Mouse (Mus musculus): ENCODE data around the gene Ngef. TPM values are rescaled to one million over a fixed set of nuclear protein-coding genes. Genes with fewer than 3 reads are reported as not detected.

Gene Ngef
- total RNA-seq (2021), result 100 to 1,000 TPM; 198 to 200 TPM

DNA sequence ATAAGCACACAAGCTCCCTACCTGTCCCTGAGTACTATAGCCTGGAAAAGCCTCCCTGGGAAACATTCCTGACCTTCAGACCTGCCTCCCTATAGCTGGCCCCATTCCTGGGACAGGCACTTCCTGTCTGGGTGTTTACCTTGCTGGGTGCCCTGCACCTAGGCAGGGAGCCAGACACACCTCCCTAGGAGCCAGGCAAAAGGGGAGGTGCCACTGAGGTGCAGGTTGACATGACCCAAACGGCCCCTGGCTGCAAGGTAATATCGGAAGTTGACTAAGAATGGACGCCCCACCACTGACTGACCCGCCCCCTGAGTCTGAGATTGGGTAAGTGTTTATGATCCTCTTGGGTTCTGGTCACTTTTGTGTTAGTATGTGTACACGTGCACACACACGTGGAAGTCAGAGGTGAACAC lies at the start of gene Ngef:
Gene Ngef (minus strand): TSS at position 71 of the 416 bp plus-strand sequence.
- intact Hi-C loops (cut with DNase I), result no loop called here

DNA sequence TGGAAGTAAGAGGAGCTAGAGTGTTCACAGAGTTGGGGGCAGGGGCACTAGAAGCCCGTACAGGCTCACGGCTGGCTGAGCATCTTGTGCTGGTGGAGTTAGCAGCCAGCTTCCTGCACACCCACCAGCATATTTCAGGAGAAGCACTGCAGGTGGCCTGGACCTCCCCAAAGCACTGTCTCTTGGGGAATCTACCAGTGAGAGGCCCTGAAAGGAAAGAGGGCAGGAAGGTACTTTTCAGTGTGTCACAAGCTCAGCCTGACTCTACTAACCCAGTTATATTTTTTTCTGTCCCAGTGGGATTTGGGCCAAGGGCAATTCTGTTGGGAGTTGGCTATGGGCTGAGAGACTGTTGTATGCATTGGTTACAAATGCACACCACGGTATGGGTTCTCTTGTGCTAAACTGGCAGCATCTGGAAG lies 48.2 kb upstream of the Ngef start:
- intact Hi-C loops (cut with DNase I), result no loop called here
- DNase-seq (ENCODE audit: extremely low spot score in 1 of 2, low spot score in 2 of 2), result peak in 1 of 2 experiments; percentile 45

More for the DNA sequence above, at the start of gene Ngef:
- no peak for DNase-seq (ENCODE audit: extremely low spot score in 1 of 2, low spot score in 2 of 2)

DNA sequence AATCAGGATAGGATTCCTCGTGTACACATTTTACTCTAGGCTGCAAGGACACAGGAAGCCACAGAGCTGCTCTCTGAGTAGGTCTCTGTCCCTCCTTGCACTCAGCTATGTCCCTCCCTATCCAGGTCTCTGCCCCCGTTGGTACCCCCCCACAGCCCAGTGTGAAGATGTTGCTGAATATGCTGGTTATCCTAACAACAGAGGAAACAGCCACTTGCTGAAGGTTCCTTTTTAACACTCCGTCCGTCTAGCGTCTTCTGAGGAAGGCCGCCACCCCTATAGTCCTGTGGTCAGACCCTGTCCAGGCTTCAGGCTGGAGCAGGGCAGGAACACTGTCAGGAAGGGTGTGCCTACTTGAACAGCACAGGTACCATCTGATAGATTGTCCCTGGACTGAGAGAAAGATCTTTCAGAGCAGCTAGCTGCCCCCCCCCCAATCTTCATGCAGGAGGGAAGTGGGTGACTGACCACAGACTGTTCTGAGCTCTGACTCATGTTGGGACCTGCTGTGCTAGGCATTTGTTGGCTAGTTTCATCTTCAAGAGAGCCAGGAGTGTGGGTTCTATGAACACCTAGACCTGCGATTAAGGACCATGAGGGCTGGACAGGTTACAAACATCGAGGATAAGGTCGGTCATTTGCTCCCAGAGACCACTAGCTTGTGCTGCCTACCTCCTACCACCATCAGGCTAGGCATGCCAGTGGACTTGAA lies 47.6 kb upstream of the Ngef start:
- intact Hi-C loops (cut with DNase I), result no loop called here
- DNase-seq (ENCODE audit: extremely low spot score in 1 of 2, low spot score in 2 of 2), result no peak

DNA sequence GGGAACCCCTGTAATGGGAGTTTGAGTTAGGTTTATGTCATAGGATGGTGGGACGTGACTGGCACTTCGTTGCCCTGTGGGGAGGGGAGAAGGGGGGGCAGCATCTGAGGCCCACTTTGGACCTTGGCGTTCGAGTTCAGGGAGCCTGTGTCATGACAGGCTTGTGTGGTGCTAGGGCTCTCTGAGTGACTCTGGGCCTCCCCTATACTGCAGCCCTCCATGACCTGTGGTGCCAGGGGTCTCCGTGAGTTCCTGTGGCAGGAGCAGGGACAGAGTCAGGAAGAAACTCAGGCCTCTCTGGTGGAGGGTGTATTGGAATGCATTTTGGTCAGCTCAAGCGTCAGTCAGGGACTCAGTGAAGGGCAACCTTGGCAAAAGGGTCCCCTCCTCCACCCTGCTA lies 47.0 kb upstream of the Ngef start:
- no peak for DNase-seq (ENCODE audit: extremely low spot score in 1 of 2, low spot score in 2 of 2)
- intact Hi-C loops (cut with DNase I), result no loop called here

DNA sequence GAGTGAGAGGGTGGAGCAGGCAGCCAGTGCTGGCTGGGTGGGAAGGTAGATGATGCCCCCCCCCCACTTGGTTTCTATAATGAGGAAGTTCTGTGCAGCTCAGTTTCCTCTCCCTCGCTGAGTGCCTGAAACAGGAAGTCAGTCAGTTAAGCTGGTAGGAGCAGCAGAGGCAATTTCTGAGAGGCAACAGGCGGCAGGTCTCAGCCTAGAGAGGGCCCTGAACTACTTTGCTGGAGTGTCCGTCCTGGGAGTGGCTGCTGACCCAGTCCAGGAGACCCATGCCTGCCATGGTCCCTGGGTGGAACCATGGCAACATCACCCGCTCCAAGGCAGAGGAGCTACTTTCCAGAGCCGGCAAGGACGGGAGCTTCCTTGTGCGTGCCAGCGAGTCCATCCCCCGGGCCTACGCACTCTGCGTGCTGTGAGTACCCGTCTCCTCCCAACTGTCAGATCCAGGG lies 46.6 kb upstream of the Ngef start, which contains the start of gene Inpp5d:
Gene Inpp5d (plus strand): TSS at position 102 of the 458 bp plus-strand sequence.
- intact Hi-C loops (cut with DNase I), result no loop called here
- DNase-seq (ENCODE audit: extremely low spot score in 1 of 2, low spot score in 2 of 2), result peak in 1 of 2 experiments; percentile 39

DNA sequence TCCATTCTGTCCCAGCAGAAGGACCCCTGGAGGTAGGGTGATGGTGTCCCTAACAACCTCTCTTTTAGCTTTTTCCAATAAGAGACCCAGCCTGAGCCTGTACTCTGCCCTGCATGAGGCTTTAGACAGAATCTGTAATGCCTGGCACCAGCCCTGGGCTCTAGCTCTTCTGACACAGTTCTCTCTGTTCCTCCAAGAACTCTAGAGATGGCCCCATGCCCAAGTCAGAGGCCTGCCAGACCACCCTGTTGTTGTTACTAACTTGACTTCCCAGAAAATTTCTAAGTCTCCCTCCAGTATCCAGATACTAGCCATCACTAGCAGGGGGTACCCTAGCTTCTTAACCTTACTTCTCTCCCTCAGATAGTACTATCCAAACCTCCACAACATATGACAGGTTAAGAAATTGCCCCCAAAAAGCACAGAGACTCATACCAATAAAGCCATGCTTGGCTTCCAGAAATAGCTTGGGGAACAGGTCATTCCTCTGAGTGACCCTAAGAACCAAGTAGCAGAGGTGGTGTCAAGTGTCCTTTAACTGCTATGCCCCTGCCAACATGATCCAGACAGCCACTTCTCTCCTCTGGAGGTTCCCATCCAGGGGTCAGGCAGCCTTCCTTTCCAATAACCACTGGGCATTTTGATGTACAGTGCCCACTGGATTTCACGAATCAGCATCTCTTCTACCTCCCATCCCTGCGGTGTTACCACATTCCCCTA lies 41.1 kb upstream of the Ngef start:
- DNase-seq (ENCODE audit: extremely low spot score in 1 of 2, low spot score in 2 of 2), result peak in 1 of 2 experiments; percentile 40
- intact Hi-C loops (cut with DNase I), result no loop called here

DNA sequence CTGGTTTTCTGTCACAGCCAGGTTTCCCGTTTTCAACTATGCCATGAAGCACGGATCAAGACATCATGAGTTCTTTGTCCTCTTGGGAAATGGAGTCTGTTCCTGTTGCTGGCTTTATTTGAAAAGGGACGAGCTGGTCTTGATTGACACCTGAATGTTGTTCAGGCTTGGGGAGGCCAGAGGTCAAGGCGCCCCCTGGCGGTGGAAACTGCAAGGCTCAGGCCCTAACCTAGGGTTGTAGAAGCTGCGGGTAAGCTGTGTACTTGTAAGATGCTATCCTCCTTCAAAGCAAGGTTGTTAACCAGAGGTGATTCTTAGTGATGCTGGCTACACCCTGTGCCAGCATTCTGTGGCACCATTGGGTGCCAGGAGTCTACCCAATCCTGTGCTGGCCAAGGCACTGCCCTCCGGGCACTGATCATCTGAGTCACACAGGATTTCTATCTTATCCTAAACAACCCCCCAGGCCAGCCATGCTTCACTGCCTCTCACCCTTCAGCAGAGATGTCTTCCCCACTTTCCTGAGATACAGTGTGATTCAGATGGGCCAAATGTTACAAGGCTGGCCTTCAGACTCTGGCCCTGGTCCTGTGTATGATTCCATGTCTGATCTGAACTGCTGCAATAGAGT lies 34.9 kb upstream of the Ngef start:
- intact Hi-C loops (cut with DNase I), result no loop called here
- DNase-seq (ENCODE audit: extremely low spot score in 1 of 2, low spot score in 2 of 2), result peak in 1 of 2 experiments; percentile 66

DNA sequence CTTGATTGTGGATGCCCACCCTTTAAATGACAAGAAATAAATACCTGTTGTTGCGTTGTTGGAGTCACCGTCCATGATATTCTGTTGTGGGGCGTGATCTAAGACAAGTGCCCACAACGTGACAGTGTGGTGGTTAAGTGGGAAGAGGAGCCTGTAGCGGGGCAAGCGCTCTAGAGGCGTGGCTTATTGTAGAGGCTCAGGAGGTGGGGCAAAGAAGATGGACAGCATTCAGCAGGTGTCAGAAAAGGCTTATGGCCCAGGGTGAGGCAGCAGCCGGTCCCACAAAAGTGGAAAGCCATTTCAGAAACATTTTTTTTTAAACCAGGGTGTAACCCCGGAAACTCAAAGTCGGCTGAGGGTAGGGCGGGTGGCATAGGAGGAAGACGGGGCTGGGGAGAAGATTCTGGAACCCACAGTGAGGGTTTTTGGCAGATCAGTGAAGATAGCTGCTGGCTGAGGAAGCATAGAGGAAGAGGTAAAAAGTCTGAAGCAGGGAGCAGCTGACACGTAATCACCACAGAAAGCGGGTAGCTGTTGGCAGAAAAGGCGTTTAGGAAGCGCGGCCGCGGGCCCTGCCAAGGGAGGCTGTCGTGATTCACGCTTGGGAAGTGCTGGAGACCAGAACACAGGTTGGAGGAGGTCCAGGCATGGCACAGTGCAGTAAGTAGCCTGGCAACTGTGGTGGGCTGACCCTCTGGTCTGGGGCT lies 33.9 kb upstream of the Ngef start:
- DNase-seq (ENCODE audit: extremely low spot score in 1 of 2, low spot score in 2 of 2), result peak; percentile 72 to 78
- intact Hi-C loops (cut with DNase I), result no loop called here

DNA sequence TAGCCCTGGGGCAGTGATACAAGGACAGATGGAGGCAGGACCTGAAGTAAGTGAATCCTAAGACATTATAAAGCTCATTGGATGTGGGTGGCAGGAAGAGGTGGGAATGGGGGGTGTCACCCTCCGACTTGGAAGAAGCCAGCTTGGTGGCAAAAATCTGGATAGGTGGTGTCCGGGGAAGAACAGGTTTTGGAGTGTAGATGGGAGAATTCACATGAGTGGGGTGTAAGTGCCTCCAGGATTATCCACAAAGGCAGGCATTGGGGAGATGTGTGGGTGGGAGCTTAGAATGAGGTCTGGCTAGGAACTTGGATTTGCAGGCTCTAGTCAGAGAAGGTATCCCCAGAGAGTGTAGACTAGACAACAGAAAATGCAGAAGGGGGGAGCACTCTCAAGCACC lies 31.6 kb upstream of the Ngef start:
- no peak for DNase-seq (ENCODE audit: extremely low spot score in 1 of 2, low spot score in 2 of 2)
- intact Hi-C loops (cut with DNase I), result no loop called here

DNA sequence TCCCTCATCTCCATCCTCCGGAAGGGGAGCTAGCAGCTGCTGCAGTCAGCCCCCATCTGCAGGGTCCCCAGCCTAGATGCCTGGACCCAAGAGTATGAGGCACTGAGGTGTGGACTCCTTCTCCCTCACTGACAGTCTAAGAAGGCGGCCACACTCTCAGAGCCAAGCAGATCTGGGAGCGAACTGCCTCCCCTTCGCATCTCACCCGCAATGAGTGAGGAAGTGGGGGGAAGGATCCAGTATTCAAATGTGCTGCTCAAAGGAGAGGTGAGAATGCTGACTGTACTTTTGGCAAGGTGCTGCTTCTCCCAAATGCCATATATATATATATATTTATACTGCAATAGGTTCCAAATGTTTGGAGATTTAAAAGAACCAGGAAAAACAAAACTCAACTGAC lies 29.7 kb upstream of the Ngef start:
- intact Hi-C loops (cut with DNase I), result no loop called here
- DNase-seq (ENCODE audit: extremely low spot score in 1 of 2, low spot score in 2 of 2), result no peak

DNA sequence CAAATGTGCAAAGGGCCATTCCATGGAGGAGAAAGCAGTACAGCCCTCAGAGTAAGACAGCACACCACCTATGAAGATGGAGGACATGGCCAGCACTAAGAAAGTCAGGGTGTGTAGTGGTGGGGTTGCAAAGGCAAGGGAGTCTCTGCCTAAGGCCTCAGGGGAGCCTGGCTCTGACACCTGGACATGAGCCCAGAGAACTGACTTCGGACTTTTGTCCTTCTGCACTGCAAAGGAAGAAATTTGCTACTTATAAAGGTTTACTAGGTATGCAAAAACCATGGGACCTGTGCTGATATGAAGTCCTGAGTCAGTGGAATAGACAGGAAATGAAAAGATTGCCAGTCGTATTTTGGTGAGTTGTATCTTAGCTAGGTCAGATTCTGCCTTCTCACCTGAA lies 28.1 kb upstream of the Ngef start:
- intact Hi-C loops (cut with DNase I), result no loop called here
- DNase-seq (ENCODE audit: extremely low spot score in 1 of 2, low spot score in 2 of 2), result no peak

DNA sequence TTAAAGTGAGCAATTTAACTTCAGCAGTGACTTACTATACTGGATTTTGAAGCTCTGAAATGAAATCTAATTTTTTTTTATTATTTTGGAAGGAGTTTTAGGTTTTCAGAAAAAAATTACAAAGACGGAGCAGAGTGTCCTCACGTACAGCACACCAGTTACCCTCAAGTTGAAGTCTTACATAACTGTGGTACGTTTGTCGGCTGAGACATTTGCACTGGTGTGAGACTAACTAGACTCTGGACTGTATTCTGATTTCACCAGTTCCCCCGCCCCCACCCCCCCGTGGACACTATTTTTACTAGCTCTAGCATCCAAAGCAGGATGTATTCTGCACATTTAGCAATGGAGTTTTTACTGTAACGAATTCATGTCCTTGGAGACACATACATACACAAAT lies 26.9 kb upstream of the Ngef start:
- intact Hi-C loops (cut with DNase I), result no loop called here
- no peak for DNase-seq (ENCODE audit: extremely low spot score in 1 of 2, low spot score in 2 of 2)

DNA sequence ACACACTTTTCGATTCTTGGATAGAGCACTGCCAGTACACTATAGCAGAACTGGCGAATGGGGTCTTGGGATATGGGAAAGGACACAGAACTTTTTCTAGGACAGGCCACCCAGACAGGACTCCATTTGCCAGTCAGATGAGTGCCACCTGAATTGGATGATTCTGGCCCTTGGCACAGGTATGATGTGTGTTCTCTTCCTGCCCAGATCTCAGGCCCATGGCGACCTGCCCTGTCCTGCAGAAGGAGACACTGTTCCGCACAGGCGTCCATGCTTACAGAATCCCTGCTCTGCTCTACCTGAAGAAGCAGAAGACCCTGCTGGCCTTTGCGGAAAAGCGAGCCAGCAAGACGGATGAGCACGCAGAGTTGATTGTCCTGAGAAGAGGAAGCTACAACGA lies 21.0 kb upstream of the Ngef start:
- no peak for DNase-seq (ENCODE audit: extremely low spot score in 1 of 2, low spot score in 2 of 2)
- intact Hi-C loops (cut with DNase I), result no loop called here

DNA sequence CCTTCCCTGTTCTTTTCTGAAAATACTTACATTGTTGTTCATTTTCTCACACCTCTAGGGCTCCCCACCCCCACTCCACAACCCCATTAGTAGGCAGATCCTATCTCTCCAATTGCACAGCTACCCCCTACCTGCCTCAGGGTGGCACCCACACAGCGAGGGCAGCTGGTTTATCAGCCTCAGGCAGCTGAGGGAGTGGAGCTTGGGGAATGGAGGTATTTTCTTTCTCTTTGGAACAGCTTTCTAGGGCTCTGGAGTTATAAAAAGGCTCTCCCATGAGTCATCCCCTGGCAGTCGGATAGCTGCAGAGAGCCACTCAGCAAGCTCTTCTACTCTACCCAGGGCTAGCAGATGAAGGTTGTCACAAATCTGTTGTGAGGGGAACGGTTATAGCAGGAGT lies 20.6 kb upstream of the Ngef start:
- intact Hi-C loops (cut with DNase I), result no loop called here
- no peak for DNase-seq (ENCODE audit: extremely low spot score in 1 of 2, low spot score in 2 of 2)

DNA sequence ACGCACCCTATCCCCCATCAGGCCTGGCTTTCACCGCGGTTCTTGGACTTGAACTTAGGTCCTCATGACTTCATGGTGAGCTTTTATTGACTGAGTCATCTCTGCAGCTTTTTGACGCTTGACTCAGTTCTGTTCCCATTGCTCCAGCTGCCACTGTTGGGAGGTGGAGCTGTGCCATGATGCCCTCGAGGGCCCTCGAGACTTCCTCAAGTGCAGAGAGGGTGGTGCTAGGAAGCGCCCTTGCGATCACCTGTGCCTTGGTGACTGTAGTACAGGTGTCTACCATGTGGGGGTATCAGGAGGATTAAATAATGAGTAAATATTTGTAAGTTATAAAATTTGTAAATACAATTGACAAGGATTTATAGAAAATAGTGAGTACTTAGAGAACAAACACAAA lies 16.3 kb upstream of the Ngef start:
- DNase-seq (ENCODE audit: extremely low spot score in 1 of 2, low spot score in 2 of 2), result no peak
- intact Hi-C loops (cut with DNase I), result no loop called here

DNA sequence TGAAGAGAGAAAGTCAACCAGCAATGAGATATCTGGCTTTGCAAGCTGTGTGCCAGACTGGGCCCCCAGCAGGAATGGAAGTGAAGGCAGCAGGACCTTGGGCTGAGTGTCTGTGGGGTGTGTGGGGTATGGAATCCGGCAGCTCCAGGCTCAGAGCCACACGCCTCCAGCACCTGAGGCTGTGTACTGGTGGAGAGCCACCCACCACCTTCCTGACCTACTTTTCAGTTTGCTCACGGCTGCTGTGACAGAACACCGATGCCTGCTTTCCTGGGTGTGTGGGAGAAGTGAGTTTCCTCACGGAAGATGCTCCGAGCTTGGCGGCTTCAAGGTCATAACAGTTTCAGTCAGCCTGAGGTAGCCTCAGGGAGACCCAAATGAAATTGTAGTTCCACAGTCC lies 15.5 kb upstream of the Ngef start:
- intact Hi-C loops (cut with DNase I), result no loop called here
- no peak for DNase-seq (ENCODE audit: extremely low spot score in 1 of 2, low spot score in 2 of 2)

DNA sequence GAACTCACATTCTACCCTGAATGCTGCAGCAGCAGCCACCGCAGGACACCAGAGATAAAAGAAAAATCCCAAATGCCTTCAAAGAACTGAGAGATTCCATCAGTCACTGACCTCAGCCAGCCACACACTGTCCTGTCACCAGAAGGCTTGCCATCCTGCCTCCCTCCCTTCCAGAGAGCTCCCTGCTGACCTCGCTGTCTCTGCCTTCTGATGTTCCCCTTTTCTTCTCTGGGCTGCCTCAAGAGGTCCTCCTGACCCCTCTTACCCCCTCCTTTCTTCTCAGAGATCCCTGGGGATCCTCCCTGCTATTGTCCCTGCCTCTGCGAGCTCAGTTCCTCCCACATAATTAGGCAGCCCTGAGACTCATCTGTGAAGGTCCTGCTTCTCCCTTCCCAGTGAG lies 7.2 kb upstream of the Ngef start:
- DNase-seq (ENCODE audit: extremely low spot score in 1 of 2, low spot score in 2 of 2), result peak in 1 of 2 experiments; percentile 30
- intact Hi-C loops (cut with DNase I), result no loop called here

DNA sequence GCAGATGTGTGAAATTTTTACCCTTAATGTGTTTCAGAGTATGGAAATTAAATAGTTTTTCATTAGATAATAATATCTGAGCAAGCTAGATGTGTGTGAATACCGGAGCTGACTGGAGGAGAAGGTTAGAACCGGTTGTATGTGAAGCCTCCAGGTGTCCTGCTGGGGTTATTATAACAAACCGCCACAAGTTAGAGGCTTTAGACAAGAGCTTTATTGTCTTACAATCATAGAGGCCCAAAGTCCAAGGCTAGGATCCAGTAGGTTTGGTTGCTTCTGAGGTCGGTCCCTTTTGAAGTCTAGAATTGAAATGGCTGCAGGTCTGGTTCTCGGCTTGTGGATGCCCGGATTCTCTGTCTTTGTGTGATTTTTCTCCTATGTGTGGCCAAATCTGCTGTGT lies 5.3 kb upstream of the Ngef start:
- no peak for DNase-seq (ENCODE audit: extremely low spot score in 1 of 2, low spot score in 2 of 2)
- intact Hi-C loops (cut with DNase I), result no loop called here

DNA sequence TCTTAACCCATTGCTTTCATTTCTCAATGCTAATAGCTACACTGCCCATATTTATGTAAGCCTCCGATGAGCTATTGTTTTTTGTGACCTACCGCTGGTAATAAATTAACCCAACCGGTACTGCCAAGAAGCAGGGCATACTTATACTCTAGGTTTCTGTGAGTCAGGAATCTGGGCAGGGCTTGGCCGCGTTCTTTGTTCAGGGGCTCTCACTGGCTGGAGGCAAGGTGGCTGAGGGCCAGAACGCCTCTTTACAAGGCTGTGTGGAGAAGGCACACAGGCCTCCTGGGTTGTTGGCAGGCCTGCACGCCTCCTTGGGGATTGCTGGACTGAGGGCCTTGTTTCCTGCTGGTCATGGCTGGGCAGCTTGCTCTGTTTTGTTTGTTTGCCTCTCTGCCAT lies 1.1 kb upstream of the Ngef start:
- peak in 1 of 2 experiments; percentile 68 for DNase-seq (ENCODE audit: extremely low spot score in 1 of 2, low spot score in 2 of 2)
- intact Hi-C loops (cut with DNase I), result no loop called here
